Mouse (Mus musculus): ENCODE measurements around the gene Oaz1. TPM values are rescaled to one million over a fixed set of nuclear protein-coding genes. Genes with fewer than 3 reads are reported as not detected.

The Oaz1 gene
- polyA plus RNA-seq, 1 experiment = 1,494 TPM

DNA sequence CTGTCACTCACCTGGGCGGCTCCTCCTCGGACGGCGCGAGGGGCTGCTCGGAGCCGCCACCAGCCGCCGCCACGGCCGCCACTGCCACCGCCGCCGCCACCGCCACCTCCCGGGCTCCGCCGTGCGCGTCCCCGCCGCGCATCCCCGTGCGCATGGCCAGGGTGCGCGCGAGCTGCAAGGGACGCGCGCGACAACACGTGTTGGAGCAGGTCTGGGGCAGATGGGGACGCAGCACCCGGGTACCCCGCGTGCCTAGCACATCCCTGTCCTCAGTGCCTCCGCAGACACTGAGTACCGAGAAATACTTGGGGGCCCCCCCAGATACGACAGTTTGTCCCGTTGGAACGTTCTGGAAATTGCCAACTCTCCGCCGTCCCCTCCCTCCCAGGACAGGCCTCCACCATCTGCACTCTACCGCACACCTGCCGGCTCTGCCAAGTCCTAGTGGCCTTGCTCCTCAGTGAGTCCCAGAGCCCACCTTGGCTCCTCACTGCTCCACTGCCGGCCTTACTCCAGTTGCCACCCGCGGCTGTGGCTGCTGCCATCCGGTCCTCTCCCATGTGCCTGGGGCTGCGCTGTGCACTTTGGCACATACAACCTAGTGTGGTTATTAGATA is 17.6 kb downstream of the Oaz1 start, which contains the start of gene Lingo3:
TSS of gene Lingo3 (minus strand) at position 109 of the 617 bp plus-strand sequence.
- no peaks in the 10 kb centered on the region for H3K79me2 ChIP-seq (ENCODE audit: control insufficient read depth, insufficient read depth)
- no peak within 1 kb of the TSS for H3K4me3 ChIP-seq (ENCODE audit: insufficient read depth, poor library complexity, severe bottlenecking)
- H3ac ChIP-seq (ENCODE audit: control insufficient read depth, insufficient read length, low read depth) = no peak within 1 kb of the TSS
- no peaks in the 10 kb centered on the region for H3K79me3 ChIP-seq (ENCODE audit: low read depth)
- H3K27me3 ChIP-seq (ENCODE audit: control insufficient read depth, insufficient read depth, insufficient read length) = peaks cover 41% of the 10 kb centered on the region
- TF ChIP-seq CEBPB (IDR thresholded peaks at IDR 0.05; ENCODE audit: low read depth) = no peak
- no peak for TF ChIP-seq CTCF (IDR thresholded peaks at IDR 0.05; ENCODE audit: control insufficient read depth, insufficient read depth, insufficient read length)
- no peak for TF ChIP-seq FOSL1 (IDR thresholded peaks at IDR 0.05; ENCODE audit: insufficient read depth, low read length, poor library complexity, severe bottlenecking)
- TF ChIP-seq USF1 (IDR thresholded peaks at IDR 0.05; ENCODE audit: low read depth) = no peak
- TF ChIP-seq MYOG (IDR thresholded peaks at IDR 0.05; ENCODE audit: control insufficient read depth, extremely low read depth, insufficient read length) = no peak
- TF ChIP-seq MYOD1 (IDR thresholded peaks at IDR 0.05; ENCODE audit: control insufficient read depth, insufficient read length, low read depth) = no peak
- TF ChIP-seq MAX (IDR thresholded peaks at IDR 0.05) = no peak
- H3K36me3 ChIP-seq (ENCODE audit: control insufficient read depth, insufficient read depth) = no peaks in the 10 kb centered on the region

DNA sequence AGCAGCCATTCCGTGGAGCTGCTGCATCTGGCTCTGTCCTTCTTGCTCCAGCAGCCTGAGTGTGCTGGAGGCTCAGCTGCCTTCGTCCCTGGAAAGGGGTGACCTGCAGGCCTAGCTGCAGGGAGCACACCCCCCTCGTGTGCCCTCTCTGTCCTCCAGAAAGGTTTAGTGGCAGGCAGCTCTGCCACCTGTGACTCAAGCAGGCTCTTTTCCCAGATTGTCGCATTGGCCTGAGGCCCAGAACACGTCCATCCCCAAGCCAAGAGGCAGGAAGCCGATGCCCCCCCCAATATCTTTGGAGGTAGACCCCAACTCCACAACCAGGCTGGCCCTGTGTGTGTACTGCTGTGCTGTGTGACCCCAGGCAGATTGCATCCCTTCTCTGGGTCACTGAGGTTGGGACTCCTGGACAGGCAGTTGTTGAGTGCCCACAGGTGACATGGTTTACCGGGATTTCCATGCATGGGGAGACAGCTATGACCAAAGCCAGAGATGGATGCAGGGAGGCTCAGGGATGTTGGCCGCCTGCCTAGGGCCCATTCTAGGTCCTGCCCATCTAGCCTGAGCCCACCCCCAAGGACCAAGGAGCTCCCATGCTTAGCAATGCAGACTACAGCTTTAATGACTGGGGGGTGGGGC is 18.7 kb downstream of the Oaz1 start:
- Histone ChIP-seq H3K27me3 (ENCODE audit: control insufficient read depth, insufficient read depth, insufficient read length) (peaks cover 41% of the 10 kb centered on the region), H3K79me3 (ENCODE audit: low read depth) (no peaks in the 10 kb centered on the region), H3K36me3 (ENCODE audit: control insufficient read depth, insufficient read depth) (no peaks in the 10 kb centered on the region), H3K79me2 (ENCODE audit: control insufficient read depth, insufficient read depth) (no peaks in the 10 kb centered on the region), H3ac (ENCODE audit: control insufficient read depth, insufficient read length, low read depth) (no peak overlapping the region), H3K4me3 (ENCODE audit: insufficient read depth, poor library complexity, severe bottlenecking) (no peak overlapping the region)
- TF ChIP-seq CTCF (IDR thresholded peaks at IDR 0.05; ENCODE audit: control insufficient read depth, insufficient read depth, insufficient read length) = no peak
- TF ChIP-seq CEBPB (IDR thresholded peaks at IDR 0.05; ENCODE audit: low read depth) = no peak
- no peak for TF ChIP-seq MYOG (IDR thresholded peaks at IDR 0.05; ENCODE audit: control insufficient read depth, extremely low read depth, insufficient read length)
- TF ChIP-seq USF1 (IDR thresholded peaks at IDR 0.05; ENCODE audit: low read depth) = no peak
- no peak for TF ChIP-seq FOSL1 (IDR thresholded peaks at IDR 0.05; ENCODE audit: insufficient read depth, low read length, poor library complexity, severe bottlenecking)
- TF ChIP-seq MYOD1 (IDR thresholded peaks at IDR 0.05; ENCODE audit: control insufficient read depth, insufficient read length, low read depth) = no peak
- no peak for TF ChIP-seq MAX (IDR thresholded peaks at IDR 0.05)

DNA sequence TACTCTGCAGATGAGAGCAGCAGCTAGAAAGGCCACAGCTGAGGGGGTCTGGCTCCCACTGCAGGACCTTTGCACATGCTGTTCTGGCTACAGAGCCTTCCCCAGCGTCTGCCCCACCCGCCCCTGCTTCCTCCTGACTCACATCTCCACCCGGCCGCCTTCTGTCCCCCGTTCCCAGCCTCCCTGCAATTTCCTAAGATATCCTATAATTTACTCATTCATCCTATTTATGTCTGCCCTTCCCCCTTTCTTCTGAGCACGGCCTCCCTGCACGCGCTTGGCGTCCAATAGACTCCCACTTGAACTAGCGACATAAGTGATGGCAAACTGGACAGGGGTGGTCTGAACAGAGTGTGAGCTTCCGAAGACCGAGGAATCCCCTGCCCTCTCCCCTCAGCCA is 19.3 kb downstream of the Oaz1 start:
- H3ac ChIP-seq (ENCODE audit: control insufficient read depth, insufficient read length, low read depth) = no peak overlapping the region
- peaks cover 41% of the 10 kb centered on the region for H3K27me3 ChIP-seq (ENCODE audit: control insufficient read depth, insufficient read depth, insufficient read length)
- no peak for TF ChIP-seq CTCF (IDR thresholded peaks at IDR 0.05; ENCODE audit: control insufficient read depth, insufficient read depth, insufficient read length)
- no peak for TF ChIP-seq FOSL1 (IDR thresholded peaks at IDR 0.05; ENCODE audit: insufficient read depth, low read length, poor library complexity, severe bottlenecking)
- TF ChIP-seq MYOG (IDR thresholded peaks at IDR 0.05; ENCODE audit: control insufficient read depth, extremely low read depth, insufficient read length) = no peak
- TF ChIP-seq CEBPB (IDR thresholded peaks at IDR 0.05; ENCODE audit: low read depth) = no peak
- H3K36me3 ChIP-seq (ENCODE audit: control insufficient read depth, insufficient read depth) = peaks cover 3% of the 10 kb centered on the region
- H3K79me2 ChIP-seq (ENCODE audit: control insufficient read depth, insufficient read depth) = no peaks in the 10 kb centered on the region
- H3K79me3 ChIP-seq (ENCODE audit: low read depth) = no peaks in the 10 kb centered on the region
- H3K4me3 ChIP-seq (ENCODE audit: insufficient read depth, poor library complexity, severe bottlenecking) = no peak overlapping the region

DNA sequence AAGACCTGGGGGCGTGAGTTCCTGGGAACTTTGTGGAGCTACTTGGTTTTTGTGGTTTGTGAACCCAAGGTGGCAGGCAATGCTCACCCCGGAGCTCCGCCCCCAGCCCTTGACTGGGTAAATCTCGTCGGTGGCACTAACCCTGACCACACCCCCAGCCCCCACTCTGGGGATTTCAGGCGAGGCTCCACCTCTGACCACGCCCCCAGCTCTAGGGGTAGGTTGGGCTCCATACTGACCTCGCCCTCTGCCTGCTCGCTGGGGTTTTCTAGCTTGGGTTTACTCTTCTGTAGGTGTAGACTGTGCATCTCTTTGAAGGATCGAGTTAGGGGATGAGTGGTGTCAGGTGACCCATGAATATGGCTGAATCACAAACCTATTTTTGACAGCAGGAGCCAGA is 22.1 kb downstream of the Oaz1 start:
- H3K79me2 ChIP-seq (ENCODE audit: control insufficient read depth, insufficient read depth) = peaks cover 9% of the 10 kb centered on the region
- peaks cover 20% of the 10 kb centered on the region for H3K27me3 ChIP-seq (ENCODE audit: control insufficient read depth, insufficient read depth, insufficient read length)
- peaks cover 28% of the 10 kb centered on the region for H3K36me3 ChIP-seq (ENCODE audit: control insufficient read depth, insufficient read depth)
- TF ChIP-seq MYOD1 (IDR thresholded peaks at IDR 0.05; ENCODE audit: control insufficient read depth, insufficient read length, low read depth) (no peak), CTCF (IDR thresholded peaks at IDR 0.05; ENCODE audit: control insufficient read depth, insufficient read depth, insufficient read length) (no peak), CEBPB (IDR thresholded peaks at IDR 0.05; ENCODE audit: low read depth) (no peak), USF1 (IDR thresholded peaks at IDR 0.05; ENCODE audit: low read depth) (peak; percentile 20)
- H3K79me3 ChIP-seq (ENCODE audit: low read depth) = peaks cover 6% of the 10 kb centered on the region
- no peak overlapping the region for H3K4me3 ChIP-seq (ENCODE audit: insufficient read depth, poor library complexity, severe bottlenecking)
- H3ac ChIP-seq (ENCODE audit: control insufficient read depth, insufficient read length, low read depth) = no peak overlapping the region

DNA sequence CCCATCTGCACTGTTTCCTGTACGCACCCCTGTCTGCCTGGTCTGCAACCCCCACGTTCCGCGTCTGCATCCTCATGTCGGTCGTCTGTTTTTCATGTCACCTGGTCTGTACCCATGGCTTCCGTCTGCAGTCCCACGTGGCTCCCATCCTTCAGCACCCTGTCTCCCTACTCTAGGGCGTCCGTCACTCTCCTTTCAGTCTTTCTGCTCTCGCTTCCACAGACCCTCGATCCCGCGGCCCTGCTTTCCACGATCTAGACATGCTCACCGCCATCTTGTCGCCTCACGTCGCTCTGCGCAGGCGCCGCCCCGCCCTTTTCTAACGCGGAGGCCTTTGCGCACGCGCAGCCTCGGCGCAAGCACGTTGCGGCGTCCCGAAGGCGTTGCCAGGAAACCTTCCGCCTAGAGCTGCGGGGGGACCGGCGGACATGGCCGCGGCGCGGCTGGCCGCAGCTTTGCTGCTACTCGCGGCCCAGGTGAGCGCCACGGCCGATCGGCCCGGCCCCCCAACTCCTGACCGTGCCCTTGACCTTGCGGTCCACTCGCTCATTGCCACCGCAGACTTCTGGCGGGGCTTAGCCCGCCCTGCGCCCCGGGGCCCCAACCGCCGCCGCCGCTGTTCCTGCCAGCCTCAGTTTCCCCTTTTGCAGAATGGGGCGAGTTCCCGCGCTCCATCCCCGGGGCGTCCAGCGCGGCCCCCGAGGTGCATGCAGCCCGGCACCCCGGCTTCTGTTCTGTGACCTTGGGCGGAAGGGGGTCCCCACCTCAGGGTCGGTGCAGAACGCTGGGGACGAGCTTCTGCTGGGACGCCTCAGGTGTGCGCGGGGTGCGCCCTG is 28.7 kb downstream of the Oaz1 start, which contains the start of the genes Lsm7 and Sppl2b:
TSS of gene Lsm7 (minus strand) at position 297 of the 836 bp plus-strand sequence.
TSS of gene Sppl2b (plus strand) at position 363 of the 836 bp plus-strand sequence.
- peak within 1 kb of the TSS; percentile 98 for H3K4me3 ChIP-seq (ENCODE audit: insufficient read depth, poor library complexity, severe bottlenecking)
- H3ac ChIP-seq (ENCODE audit: control insufficient read depth, insufficient read length, low read depth) = peak within 1 kb of the TSS; percentile 98
- H3K79me3 ChIP-seq (ENCODE audit: low read depth) = peaks cover 35% of the 10 kb centered on the region
- H3K36me3 ChIP-seq (ENCODE audit: control insufficient read depth, insufficient read depth) = peaks cover 29% of the 10 kb centered on the region
- TF ChIP-seq CEBPB (IDR thresholded peaks at IDR 0.05; ENCODE audit: low read depth) = no peak
- no peak for TF ChIP-seq USF1 (IDR thresholded peaks at IDR 0.05; ENCODE audit: low read depth)
- no peak for TF ChIP-seq MYOG (IDR thresholded peaks at IDR 0.05; ENCODE audit: control insufficient read depth, extremely low read depth, insufficient read length)
- no peak for TF ChIP-seq MYOD1 (IDR thresholded peaks at IDR 0.05; ENCODE audit: control insufficient read depth, insufficient read length, low read depth)
- no peak for TF ChIP-seq CTCF (IDR thresholded peaks at IDR 0.05; ENCODE audit: control insufficient read depth, insufficient read depth, insufficient read length)
- TF ChIP-seq MAX (IDR thresholded peaks at IDR 0.05) = no peak
- TF ChIP-seq FOSL1 (IDR thresholded peaks at IDR 0.05; ENCODE audit: insufficient read depth, low read length, poor library complexity, severe bottlenecking) = no peak
- no peaks in the 10 kb centered on the region for H3K27me3 ChIP-seq (ENCODE audit: control insufficient read depth, insufficient read depth, insufficient read length)
- peaks cover 73% of the 10 kb centered on the region for H3K79me2 ChIP-seq (ENCODE audit: control insufficient read depth, insufficient read depth)
